Mouse (Mus musculus): ENCODE results near the gene Tnfrsf8. TPM values are rescaled to one million over a fixed set of nuclear protein-coding genes. Genes with fewer than 3 reads are reported as not detected.
"Not testable (repeated sequence)": the region's sequence is repeated elsewhere in the genome, so short reads cannot be mapped to it uniquely, and the experiment has no call there.

Gene Tnfrsf8
- 1.1 and 2.7 TPM in 2 replicates for total RNA-seq (2015)
- 1.7 and 2.8 TPM in 2 replicates for total RNA-seq (2017)

DNA sequence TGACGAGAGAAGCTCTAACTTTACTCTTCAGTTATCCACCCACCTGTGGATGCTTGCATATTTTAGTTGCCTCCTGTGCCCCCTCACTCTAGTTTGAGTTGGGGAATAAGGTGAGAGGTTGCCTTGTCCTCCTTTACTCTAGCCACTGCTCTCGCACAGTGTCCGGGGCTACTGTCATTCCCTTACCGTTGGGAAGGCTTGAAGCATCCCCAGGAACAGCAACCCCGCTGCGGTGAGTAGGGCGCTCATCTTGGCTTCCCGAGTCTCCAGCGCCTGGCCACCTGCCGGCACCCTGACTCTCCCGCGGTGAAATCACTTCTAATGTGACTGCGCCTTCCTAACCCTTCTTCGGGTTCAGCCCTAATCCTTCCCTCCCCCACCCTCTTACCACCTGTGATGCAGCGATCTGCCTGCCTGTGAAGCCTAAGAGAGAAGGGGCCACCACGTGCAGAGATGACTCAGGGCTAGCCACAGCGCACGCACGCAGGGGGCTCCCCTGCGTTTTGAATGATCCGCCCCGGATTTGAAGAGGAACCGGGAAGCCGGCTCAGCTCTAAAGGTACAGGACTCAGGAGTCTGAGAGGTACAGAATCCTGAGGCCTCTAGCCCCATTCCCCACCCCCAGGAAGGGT is at the start of gene Tnfrsf8:
Gene Tnfrsf8, minus strand, starts transcription at position 329 of the 632 bp plus-strand sequence.
- ATAC-seq (ENCODE audit: poor library complexity, severe bottlenecking): peak; percentile 38

GRCm38 (mm10) chr4:145361635-145362034 is 46.7 kb upstream of the Tnfrsf8 start:
- ATAC-seq (ENCODE audit: poor library complexity, severe bottlenecking): not testable (repeated sequence)

- ATAC-seq (ENCODE audit: poor library complexity, severe bottlenecking): peak; percentile 30; the same call in 1 of the 2 replicates
These were observed 46.1 kb upstream of the Tnfrsf8 start for GRCm38 (mm10) chr4:145361065-145361464.

DNA sequence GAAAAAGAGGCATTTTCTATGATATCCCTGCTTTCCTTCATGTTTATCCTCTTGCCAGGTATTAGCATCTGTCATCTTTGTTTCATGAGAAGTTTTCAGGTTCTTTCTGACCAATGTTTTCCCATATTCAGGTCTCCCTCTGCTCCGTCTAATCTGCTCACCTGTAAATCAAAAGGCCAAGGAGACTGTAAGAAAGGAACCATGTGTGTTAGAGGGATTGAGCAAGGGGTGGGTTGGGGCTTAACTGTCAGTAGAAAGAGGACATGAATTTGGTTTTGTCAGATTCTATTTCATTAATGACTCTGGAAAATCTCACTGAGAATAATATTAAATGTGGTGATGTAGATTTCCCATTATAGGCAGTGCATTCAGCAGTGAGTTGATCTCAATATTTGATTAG is 45.6 kb upstream of the Tnfrsf8 start:
- no peak for ATAC-seq (ENCODE audit: poor library complexity, severe bottlenecking)

- no peak for ATAC-seq (ENCODE audit: poor library complexity, severe bottlenecking)
These were observed 41.3 kb upstream of the Tnfrsf8 start for GRCm38 (mm10) chr4:145356234-145356633.

DNA sequence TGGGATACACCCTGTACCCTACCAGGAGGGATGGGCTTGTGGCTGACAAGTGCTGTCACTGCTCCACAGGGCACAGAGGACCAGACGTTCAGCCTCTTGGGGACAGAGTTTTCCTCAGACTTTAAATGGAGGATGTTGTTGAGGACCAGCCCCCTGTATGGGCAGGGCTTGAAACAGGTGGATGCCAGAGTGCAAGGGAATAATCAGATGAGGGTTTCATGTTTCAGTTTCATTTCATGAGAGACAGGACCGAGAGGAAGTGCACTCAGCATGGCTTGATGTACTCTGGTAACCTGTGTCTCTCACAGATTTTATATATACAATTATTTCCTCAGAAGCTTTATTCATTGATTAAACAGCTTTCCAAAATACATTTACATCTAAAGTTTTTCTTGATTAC is 38.9 kb upstream of the Tnfrsf8 start:
- peak; percentile 43 for ATAC-seq (ENCODE audit: poor library complexity, severe bottlenecking)

- ATAC-seq (ENCODE audit: poor library complexity, severe bottlenecking): no peak
These were observed 30.0 kb upstream of the Tnfrsf8 start for GRCm38 (mm10) chr4:145344948-145345347.

DNA sequence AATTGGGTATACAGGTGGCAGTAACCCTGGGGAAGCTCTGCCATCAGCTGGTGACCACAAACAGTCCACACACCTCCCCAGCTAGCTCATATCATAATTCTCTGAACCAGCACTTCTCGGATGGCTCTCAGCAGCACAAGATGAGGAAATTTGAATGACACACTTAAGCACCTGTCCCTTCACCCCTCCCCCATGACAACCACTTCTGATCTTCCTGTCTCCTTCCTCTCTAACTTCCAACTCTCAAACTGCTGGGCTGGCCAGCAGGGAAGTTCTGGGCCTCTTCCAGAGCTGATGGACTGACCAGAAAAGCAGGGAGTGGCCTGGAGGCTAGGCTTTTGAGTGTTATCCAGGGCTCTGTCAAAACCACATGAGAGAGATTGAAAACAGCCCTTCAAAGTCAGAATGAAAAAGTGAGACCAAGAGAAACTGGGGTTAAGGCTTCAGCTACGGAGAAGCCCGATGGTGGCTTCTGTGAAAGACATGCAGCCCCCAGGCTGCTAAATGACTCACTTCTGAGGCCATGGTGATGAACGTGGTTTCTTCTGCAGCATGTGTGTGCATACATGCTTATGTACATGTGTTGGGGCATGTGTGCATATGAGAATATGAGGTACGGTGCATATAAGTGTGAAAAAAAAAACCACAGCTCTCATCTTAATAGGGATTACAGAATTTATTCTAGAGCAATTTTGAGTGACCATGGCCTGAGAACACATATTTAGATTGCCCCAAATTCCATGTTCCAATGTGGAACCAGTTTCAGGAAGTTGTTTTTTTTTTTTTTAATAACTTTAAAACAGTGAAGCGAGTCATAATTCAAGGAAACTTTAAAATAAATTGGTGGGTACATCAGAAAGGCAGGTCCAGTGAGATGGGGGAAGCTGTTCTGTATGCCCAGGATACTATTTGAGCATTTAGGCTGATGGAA is 27.2 kb upstream of the Tnfrsf8 start:
- no peak for ATAC-seq (ENCODE audit: poor library complexity, severe bottlenecking)

GRCm38 (mm10) chr4:145337906-145338858 is 23.2 kb upstream of the Tnfrsf8 start:
- ATAC-seq (ENCODE audit: poor library complexity, severe bottlenecking): no peak

DNA sequence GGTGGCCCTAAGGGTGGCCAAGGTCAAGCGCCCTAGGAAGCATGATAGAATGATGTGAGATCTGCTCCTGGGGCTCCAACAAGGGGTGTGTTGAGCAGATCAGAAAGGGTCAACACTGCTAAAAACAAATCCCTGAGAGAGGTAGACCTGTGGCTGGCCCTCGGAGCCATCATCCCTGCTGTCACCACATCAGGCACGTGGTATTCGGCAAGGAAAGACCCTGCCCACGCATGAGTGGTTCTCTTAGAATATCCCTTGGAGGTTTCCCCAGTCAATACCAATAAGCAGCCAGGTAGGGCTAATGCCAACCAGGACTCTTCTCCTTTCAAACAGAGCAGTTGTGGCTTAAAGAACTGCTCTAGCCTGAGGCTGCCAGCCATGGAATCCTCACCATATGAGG is 21.6 kb upstream of the Tnfrsf8 start:
- ATAC-seq (ENCODE audit: poor library complexity, severe bottlenecking): no peak

- ATAC-seq (ENCODE audit: poor library complexity, severe bottlenecking): no peak
These were observed 21.1 kb upstream of the Tnfrsf8 start for GRCm38 (mm10) chr4:145336019-145336418.

DNA sequence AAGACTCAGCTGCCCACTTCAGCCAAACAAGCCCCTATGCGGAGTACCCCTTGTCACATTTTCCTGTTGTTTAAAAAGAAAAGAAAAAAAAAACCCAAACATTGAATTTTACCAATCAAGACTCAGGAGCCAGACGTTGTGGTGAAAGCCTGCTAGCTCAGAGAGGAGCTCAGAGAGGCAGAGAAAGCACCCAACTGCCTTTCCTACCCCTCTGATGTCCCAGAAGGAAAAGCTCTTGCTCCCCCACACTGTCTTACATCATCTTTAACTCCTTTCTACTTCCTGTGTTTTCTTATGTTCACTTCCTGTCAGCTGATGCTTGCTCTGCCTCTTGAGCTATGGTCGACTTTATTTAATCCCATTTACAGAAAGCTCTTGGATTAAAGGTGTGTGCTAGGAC is 8.7 kb upstream of the Tnfrsf8 start:
- ATAC-seq (ENCODE audit: poor library complexity, severe bottlenecking): no peak

- ATAC-seq (ENCODE audit: poor library complexity, severe bottlenecking): no peak
These were observed 8.1 kb upstream of the Tnfrsf8 start for GRCm38 (mm10) chr4:145322995-145323627.

GRCm38 (mm10) chr4:145322211-145322610 is 7.2 kb upstream of the Tnfrsf8 start:
- ATAC-seq (ENCODE audit: poor library complexity, severe bottlenecking): no peak

- no peak for ATAC-seq (ENCODE audit: poor library complexity, severe bottlenecking)
These were observed 5.7 kb upstream of the Tnfrsf8 start for GRCm38 (mm10) chr4:145320624-145321023.

DNA sequence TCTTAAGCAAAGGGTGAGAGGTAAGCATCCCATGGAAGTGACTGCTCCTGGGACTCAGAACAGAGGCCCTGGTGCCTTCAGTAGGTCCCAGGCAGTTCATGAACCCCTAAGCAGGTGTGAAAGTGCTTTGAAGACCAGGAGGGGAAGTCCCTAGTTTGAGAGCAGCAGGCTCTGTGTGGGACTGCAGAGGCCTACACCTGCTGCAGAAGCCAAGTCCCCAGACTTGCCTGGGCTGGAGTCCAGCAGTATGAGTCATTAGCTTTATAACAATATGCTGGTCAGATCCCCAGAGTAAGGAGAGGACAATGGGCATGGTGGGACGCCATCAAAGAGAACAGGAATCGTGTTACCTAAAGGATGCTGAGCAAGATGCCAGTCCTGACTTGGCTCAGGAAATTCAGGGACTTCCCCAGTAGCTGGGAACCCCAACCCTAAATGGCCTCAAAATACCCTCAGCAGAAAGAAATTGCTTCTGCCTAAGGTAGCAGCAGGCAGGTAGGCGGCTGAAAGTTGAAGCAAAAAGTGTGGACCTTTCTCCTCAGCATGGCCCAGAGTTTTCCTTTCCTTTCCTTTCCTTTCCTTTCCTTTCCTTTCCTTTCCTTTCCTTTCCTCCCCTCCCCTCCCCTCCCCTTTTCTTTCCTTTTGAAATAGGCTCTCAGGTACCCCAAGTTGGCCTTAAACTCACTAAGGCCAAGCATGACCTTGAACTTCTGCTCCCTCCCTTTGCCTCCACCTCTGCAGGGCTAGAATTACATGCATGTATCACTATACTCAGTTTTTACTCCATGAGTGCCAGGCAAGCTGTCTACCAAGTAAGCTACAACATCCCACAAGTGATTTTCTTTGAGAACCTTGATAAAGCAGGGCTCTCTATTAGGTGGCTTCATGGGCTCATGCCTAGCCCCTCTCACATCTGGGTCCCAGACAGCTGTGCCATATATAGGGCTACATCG is 4.6 kb upstream of the Tnfrsf8 start:
- no peak for ATAC-seq (ENCODE audit: poor library complexity, severe bottlenecking)

GRCm38 (mm10) chr4:145316708-145317107 is 1.7 kb upstream of the Tnfrsf8 start:
- ATAC-seq (ENCODE audit: poor library complexity, severe bottlenecking): no peak

DNA sequence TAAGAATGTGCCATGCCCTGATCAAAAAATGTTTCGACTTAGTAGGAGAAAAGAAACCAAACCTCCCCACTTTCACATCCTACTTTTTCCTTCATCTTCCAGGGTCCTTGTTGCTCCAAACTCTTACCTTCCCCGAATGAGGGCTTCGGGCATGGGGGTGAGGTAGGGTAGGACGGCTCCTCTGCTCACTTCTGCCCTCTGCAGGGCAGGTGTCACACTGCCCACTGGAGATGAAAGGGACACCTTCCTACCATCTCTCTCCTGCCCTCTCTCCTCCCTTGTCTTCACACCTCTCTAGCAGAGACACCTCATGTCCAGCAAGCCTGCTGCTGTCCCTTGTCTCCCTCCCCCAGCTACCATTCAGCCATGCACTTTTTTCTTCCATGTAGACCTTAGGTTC is 998 bp downstream of the Tnfrsf8 start:
- ATAC-seq (ENCODE audit: poor library complexity, severe bottlenecking): no peak

DNA sequence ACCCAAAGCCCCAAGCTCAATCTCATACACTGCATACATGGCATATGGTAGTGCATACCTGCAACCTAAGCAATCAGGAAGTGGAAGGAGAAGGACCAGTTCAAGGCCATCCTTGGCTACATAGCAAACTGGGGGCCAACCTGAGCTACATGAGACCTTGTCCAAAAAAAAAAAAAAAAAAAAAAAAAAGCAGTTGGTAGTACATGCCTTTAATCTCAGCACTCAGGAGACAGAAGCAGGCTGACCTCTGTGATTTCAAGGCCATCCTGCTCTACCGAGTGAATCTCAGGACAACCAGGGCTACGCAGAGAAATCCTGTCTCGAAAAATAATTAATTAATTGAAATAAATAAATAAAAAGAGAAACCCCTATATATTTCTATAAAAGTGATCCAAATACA is 1.7 kb downstream of the Tnfrsf8 start:
- no peak for ATAC-seq (ENCODE audit: poor library complexity, severe bottlenecking)
